Mouse (Mus musculus) E14TG2a.4 (cell line): Measurements from ENCODE around the gene Sav1.

Source experiments
- CTCF ChIP-seq: conservative IDR thresholded peaks from 2 replicates; pipeline ENCODE4 v1.5.1; 2014; ENCODE audit warnings: low read length
- NANOG ChIP-seq: IDR thresholded peaks from 2 replicates; pipeline ENCODE4 v1.6.1; 2014; ENCODE audit warnings: borderline replicate concordance, low read length, mixed read lengths
- POU5F1 ChIP-seq: IDR thresholded peaks from 2 replicates; pipeline ENCODE4 v1.6.1; 2014; ENCODE audit warnings: low read length, borderline replicate concordance

DNA sequence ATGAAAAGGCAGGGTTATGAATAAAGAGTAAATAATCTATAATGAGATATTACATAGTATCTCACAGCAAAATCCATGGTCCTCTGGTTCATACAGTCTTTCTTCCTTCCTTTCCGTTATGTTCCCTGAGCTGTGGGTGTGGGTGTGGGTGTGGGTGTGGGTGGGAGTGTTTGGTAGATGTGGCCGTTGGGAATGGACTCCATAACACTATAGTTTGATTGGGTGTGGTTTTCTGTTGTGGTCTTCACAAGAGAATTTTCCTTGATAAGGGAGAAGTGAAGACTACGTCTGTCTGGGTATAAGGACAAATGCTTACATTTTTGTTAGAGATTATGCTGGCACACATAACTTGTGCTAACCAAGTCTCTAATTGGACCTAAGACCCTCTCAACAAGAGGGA, 63.2 kb downstream of the Sav1 start:
- TF ChIP-seq CTCF (no peak), NANOG (no peak), POU5F1 (no peak)
